Mouse (Mus musculus): ENCODE results near the gene Dlgap3. TPM values are rescaled to one million over a fixed set of nuclear protein-coding genes. Genes with fewer than 3 reads are reported as not detected.

Gene Dlgap3
- total and polyA plus RNA-seq, 2 experiments: 0.06 TPM; not detected in 1

GRCm38 (mm10) chr4:127167096-127167495 is 1.9 kb upstream of the Dlgap3 start:
- TF ChIP-seq CTCF (IDR thresholded peaks at IDR 0.05; ENCODE audit: low read depth, low read length): no peak
- TF ChIP-seq POLR2A (IDR thresholded peaks at IDR 0.05; ENCODE audit: extremely low read depth, insufficient read depth, low read length): no peak
- Histone ChIP-seq H3K4me3 (ENCODE audit: insufficient read depth, low read depth, low read length) (no peak overlapping the region), H3K79me2 (ENCODE audit: control insufficient read depth, insufficient read depth, low read length) (no peaks in the 10 kb centered on the region), H3K36me3 (ENCODE audit: control insufficient read depth, insufficient read depth, low read length) (no peaks in the 10 kb centered on the region), H3K27me3 (ENCODE audit: control insufficient read depth, insufficient read depth, low read length) (peaks cover 16% of the 10 kb centered on the region), H3K4me1 (ENCODE audit: control insufficient read depth, insufficient read depth, low read length) (0 out of 2 replicates have a peak, but pooled peaks cover 3% of the 10 kb centered on the region), H3K27ac (replicated peaks; ENCODE audit: insufficient read depth, low read depth, low read length) (no peak overlapping the region), H3K9ac (ENCODE audit: low read depth, low read length) (no peak overlapping the region)
- 81% methylated on average over 5 of the region's 5 CpGs for WGBS
- DNase-seq (ENCODE audit: extremely low read depth, low read depth, low spot score): no peak

DNA sequence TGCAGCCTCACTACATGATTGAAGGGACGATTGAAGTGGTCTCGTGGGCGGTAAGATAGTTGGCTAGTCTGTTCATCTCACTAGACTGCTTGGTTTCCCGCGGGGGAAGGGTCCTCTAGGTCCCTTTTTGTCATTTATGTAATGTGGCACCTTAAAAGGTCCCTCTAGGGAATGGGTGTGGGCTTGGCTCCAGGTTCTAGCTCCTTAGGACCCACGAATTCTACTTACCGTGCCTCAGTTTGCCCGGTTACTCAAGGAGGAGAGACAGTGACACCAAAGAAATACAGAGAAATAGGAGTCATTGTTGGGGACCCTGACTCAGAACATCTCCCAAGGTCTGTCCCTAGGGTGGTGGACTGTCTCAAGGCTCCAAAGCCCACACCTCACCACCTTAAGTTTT is 1.3 kb upstream of the Dlgap3 start:
- H3K4me1 ChIP-seq (ENCODE audit: control insufficient read depth, insufficient read depth, low read length): 0 out of 2 replicates have a peak, but pooled peaks cover 3% of the 10 kb centered on the region
- H3K9ac ChIP-seq (ENCODE audit: low read depth, low read length): no peak overlapping the region
- 23% methylated on average over 8 of the region's 8 CpGs for WGBS
- peaks cover 16% of the 10 kb centered on the region for H3K27me3 ChIP-seq (ENCODE audit: control insufficient read depth, insufficient read depth, low read length)
- DNase-seq (ENCODE audit: extremely low read depth, low read depth, low spot score): no peak
- H3K27ac ChIP-seq (replicated peaks; ENCODE audit: insufficient read depth, low read depth, low read length): no peak overlapping the region
- H3K79me2 ChIP-seq (ENCODE audit: control insufficient read depth, insufficient read depth, low read length): no peaks in the 10 kb centered on the region
- H3K36me3 ChIP-seq (ENCODE audit: control insufficient read depth, insufficient read depth, low read length): no peaks in the 10 kb centered on the region
- H3K4me3 ChIP-seq (ENCODE audit: insufficient read depth, low read depth, low read length): no peak overlapping the region
- TF ChIP-seq CTCF (IDR thresholded peaks at IDR 0.05; ENCODE audit: low read depth, low read length) (no peak), POLR2A (IDR thresholded peaks at IDR 0.05; ENCODE audit: extremely low read depth, insufficient read depth, low read length) (no peak)

DNA sequence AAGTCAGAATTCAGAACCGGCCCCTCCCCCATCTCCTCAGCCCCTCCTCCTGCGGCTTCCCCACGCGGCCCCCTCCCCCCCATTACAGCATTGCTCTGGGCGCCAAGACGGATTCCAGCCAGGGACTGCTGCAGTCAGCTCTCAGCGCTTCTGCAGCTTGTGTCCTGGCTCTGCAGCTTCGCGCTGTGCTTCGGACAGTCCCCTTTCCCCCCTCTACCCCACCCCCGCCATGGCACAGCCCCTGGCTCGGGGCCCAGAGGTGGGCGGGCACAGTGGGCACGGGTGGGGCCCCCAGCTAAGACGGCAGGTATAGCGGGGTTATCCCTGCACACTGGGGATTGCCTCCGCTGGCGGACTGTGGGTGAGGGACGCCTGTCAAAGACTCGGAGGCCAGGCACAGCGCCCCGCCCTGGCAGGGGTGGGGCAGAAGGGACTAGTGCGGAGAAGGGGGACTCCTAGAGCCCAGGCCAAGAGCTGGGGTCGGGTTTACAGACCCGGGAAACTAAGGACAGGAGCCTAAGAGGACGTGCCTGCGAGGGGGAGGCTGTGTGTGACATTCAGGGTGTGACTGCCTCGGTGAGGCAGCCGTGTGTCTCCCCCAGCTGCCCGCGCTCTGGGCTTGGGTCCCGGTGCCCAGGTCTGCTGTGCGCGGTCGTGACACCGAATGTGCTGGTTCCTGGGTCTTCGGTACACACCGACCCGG is 642 bp upstream of the Dlgap3 start:
- TF ChIP-seq POLR2A (IDR thresholded peaks at IDR 0.05; ENCODE audit: extremely low read depth, insufficient read depth, low read length): no peak
- no peak for TF ChIP-seq CTCF (IDR thresholded peaks at IDR 0.05; ENCODE audit: low read depth, low read length)
- Histone ChIP-seq H3K9ac (ENCODE audit: low read depth, low read length) (peak overlapping the region; percentile 21; the same call in 1 of the 2 replicates), H3K27ac (replicated peaks; ENCODE audit: insufficient read depth, low read depth, low read length) (no peak overlapping the region), H3K4me3 (ENCODE audit: insufficient read depth, low read depth, low read length) (peak overlapping the region; percentile 48; the same call in 1 of the 2 replicates), H3K36me3 (ENCODE audit: control insufficient read depth, insufficient read depth, low read length) (no peaks in the 10 kb centered on the region), H3K79me2 (ENCODE audit: control insufficient read depth, insufficient read depth, low read length) (no peaks in the 10 kb centered on the region), H3K27me3 (ENCODE audit: control insufficient read depth, insufficient read depth, low read length) (peaks cover 16% of the 10 kb centered on the region), H3K4me1 (ENCODE audit: control insufficient read depth, insufficient read depth, low read length) (0 out of 2 replicates have a peak, but pooled peaks cover 3% of the 10 kb centered on the region)
- no peak for DNase-seq (ENCODE audit: extremely low read depth, low read depth, low spot score)
- WGBS: under 1% methylated on average over 38 of the region's 39 CpGs

- TF ChIP-seq CTCF (IDR thresholded peaks at IDR 0.05; ENCODE audit: low read depth, low read length): no peak
- TF ChIP-seq POLR2A (IDR thresholded peaks at IDR 0.05; ENCODE audit: extremely low read depth, insufficient read depth, low read length): no peak
- peak overlapping the region; percentile 48; the same call in 1 of the 2 replicates for H3K4me3 ChIP-seq (ENCODE audit: insufficient read depth, low read depth, low read length)
- DNase-seq (ENCODE audit: extremely low read depth, low read depth, low spot score): no peak
- no peaks in the 10 kb centered on the region for H3K36me3 ChIP-seq (ENCODE audit: control insufficient read depth, insufficient read depth, low read length)
- H3K79me2 ChIP-seq (ENCODE audit: control insufficient read depth, insufficient read depth, low read length): no peaks in the 10 kb centered on the region
- WGBS: 7% methylated on average over 49 of the region's 51 CpGs
- peak overlapping the region; percentile 37; the same call in 1 of the 2 replicates for H3K9ac ChIP-seq (ENCODE audit: low read depth, low read length)
- H3K27ac ChIP-seq (replicated peaks; ENCODE audit: insufficient read depth, low read depth, low read length): no peak overlapping the region
- H3K4me1 ChIP-seq (ENCODE audit: control insufficient read depth, insufficient read depth, low read length): 0 out of 2 replicates have a peak, but pooled peaks cover 3% of the 10 kb centered on the region
- H3K27me3 ChIP-seq (ENCODE audit: control insufficient read depth, insufficient read depth, low read length): peaks cover 16% of the 10 kb centered on the region
Measured at GRCm38 (mm10) chr4:127169346-127170221, 580 bp downstream of the Dlgap3 start.

- H3K4me1 ChIP-seq (ENCODE audit: control insufficient read depth, insufficient read depth, low read length): 0 out of 2 replicates have a peak, but pooled peaks cover 3% of the 10 kb centered on the region
- TF ChIP-seq CTCF (IDR thresholded peaks at IDR 0.05; ENCODE audit: low read depth, low read length) (no peak), POLR2A (IDR thresholded peaks at IDR 0.05; ENCODE audit: extremely low read depth, insufficient read depth, low read length) (no peak)
- H3K36me3 ChIP-seq (ENCODE audit: control insufficient read depth, insufficient read depth, low read length): no peaks in the 10 kb centered on the region
- no peak overlapping the region for H3K9ac ChIP-seq (ENCODE audit: low read depth, low read length)
- no peak overlapping the region for H3K27ac ChIP-seq (replicated peaks; ENCODE audit: insufficient read depth, low read depth, low read length)
- no peak for DNase-seq (ENCODE audit: extremely low read depth, low read depth, low spot score)
- 76% methylated on average over 5 of the region's 5 CpGs for WGBS
- H3K79me2 ChIP-seq (ENCODE audit: control insufficient read depth, insufficient read depth, low read length): no peaks in the 10 kb centered on the region
- no peak overlapping the region for H3K4me3 ChIP-seq (ENCODE audit: insufficient read depth, low read depth, low read length)
- H3K27me3 ChIP-seq (ENCODE audit: control insufficient read depth, insufficient read depth, low read length): peaks cover 16% of the 10 kb centered on the region
Measured at GRCm38 (mm10) chr4:127170866-127171265, 1.9 kb downstream of the Dlgap3 start.
